Mouse (Mus musculus): Measurements from ENCODE around the gene Ipo9. TPM values are rescaled to one million over a fixed set of nuclear protein-coding genes. Genes with fewer than 3 reads are reported as not detected.

Ipo9 gene
- total RNA-seq (2021) = 10 to 100 TPM; 26.0 to 29.0 TPM
- long read RNA-seq, experiment 1, full-length matches to known transcripts = 1 of 4 reads
- long read RNA-seq, experiment 1, partial matches to known transcripts = 2 of 4 reads
- long read RNA-seq, experiment 1, other reads (novel, unspliced or antisense) = 1 of 4 reads
- long read RNA-seq, experiment 2, full-length matches to known transcripts = 6 of 11 reads
- long read RNA-seq, experiment 2, partial matches to known transcripts = 2 of 11 reads
- long read RNA-seq, experiment 2, other reads (novel, unspliced or antisense) = 3 of 11 reads

- peak; percentile 92 for DNase-seq
Measured at GRCm38 (mm10) chr1:135429901-135430668, at the start of gene Ipo9. Gene Ipo9, minus strand, starts transcription at chr1:135430499.

GRCm38 (mm10) chr1:135475571-135475895 is 45.2 kb upstream of the Ipo9 start:
- no peak for DNase-seq

- no peak for DNase-seq
Measured at GRCm38 (mm10) chr1:135474861-135475570, 44.7 kb upstream of the Ipo9 start.

- no peak for DNase-seq
Measured at GRCm38 (mm10) chr1:135472536-135472935, 42.2 kb upstream of the Ipo9 start.

- no peak for DNase-seq
Measured at GRCm38 (mm10) chr1:135471742-135472141, 41.4 kb upstream of the Ipo9 start.

- DNase-seq = no peak
Measured at GRCm38 (mm10) chr1:135470546-135470945, 40.2 kb upstream of the Ipo9 start.

GRCm38 (mm10) chr1:135467462-135467861 is 37.2 kb upstream of the Ipo9 start:
- DNase-seq = no peak

GRCm38 (mm10) chr1:135466935-135467334 is 36.6 kb upstream of the Ipo9 start:
- DNase-seq = peak; percentile 44

- DNase-seq = no peak
Measured at GRCm38 (mm10) chr1:135465734-135466133, 35.4 kb upstream of the Ipo9 start.

GRCm38 (mm10) chr1:135462736-135463135 is 32.4 kb upstream of the Ipo9 start:
- DNase-seq = no peak

- DNase-seq = no peak
Measured at GRCm38 (mm10) chr1:135462304-135462703, 32.0 kb upstream of the Ipo9 start.

- DNase-seq = peak; percentile 40
Measured at GRCm38 (mm10) chr1:135461097-135461730, 30.9 kb upstream of the Ipo9 start.

GRCm38 (mm10) chr1:135460521-135460920 is 30.2 kb upstream of the Ipo9 start:
- no peak for DNase-seq

- no peak for DNase-seq
Measured at GRCm38 (mm10) chr1:135457860-135458259, 27.6 kb upstream of the Ipo9 start.

GRCm38 (mm10) chr1:135452259-135452658 is 22.0 kb upstream of the Ipo9 start:
- DNase-seq = no peak

GRCm38 (mm10) chr1:135451419-135451818 is 21.1 kb upstream of the Ipo9 start:
- no peak for DNase-seq

GRCm38 (mm10) chr1:135449876-135450275 is 19.6 kb upstream of the Ipo9 start:
- DNase-seq = no peak

- no peak for DNase-seq
Measured at GRCm38 (mm10) chr1:135448940-135449339, 18.6 kb upstream of the Ipo9 start.

GRCm38 (mm10) chr1:135443506-135443905 is 13.2 kb upstream of the Ipo9 start:
- no peak for DNase-seq

- DNase-seq = no peak
Measured at GRCm38 (mm10) chr1:135441861-135442260, 11.6 kb upstream of the Ipo9 start.

- DNase-seq = no peak
Measured at GRCm38 (mm10) chr1:135440986-135441385, 10.7 kb upstream of the Ipo9 start.

GRCm38 (mm10) chr1:135438801-135439200 is 8.5 kb upstream of the Ipo9 start:
- DNase-seq = no peak

GRCm38 (mm10) chr1:135435823-135436222 is 5.5 kb upstream of the Ipo9 start:
- DNase-seq = peak; percentile 51
